Mouse (Mus musculus): ENCODE results near the gene Atp6v0d1. TPM values are rescaled to one million over a fixed set of nuclear protein-coding genes. Genes with fewer than 3 reads are reported as not detected.

Gene Atp6v0d1
- total and polyA plus RNA-seq, 3 experiments: 48.8 to 53.6 (median 51.0) TPM

DNA sequence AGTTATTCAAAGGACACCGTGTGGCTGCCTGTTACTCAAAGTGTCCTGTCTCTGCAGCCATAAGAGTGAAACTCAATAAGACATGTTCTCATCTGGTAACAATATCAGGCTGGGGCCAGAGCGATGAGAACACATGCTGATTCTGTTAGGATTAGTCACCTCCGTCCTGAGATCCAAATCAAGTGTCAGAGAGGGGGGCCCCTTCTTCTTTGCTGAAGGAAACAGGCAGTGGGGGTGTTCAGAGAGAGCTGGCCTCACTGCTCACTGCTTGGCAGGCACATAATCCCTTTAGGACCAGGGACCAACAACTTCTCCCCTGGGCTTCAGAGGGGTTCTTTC is 81.8 kb downstream of the Atp6v0d1 start:
- TF ChIP-seq POLR2AphosphoS2 (IDR thresholded peaks at IDR 0.05; ENCODE audit: low read depth, low read length) (no peak), BHLHE40 (IDR thresholded peaks at IDR 0.05; ENCODE audit: low read depth, low read length) (no peak), ETS1 (conservative IDR thresholded peaks at IDR 0.05; ENCODE audit: low read depth, low read length) (no peak), E2F4 (IDR thresholded peaks at IDR 0.05; ENCODE audit: insufficient replicate concordance, low read depth, low read length) (no peak), ZC3H11A (IDR thresholded peaks at IDR 0.05; ENCODE audit: low read depth, low read length) (no peak), MAZ (IDR thresholded peaks at IDR 0.05; ENCODE audit: low read depth, low read length) (no peak), CHD1 (IDR thresholded peaks at IDR 0.05; ENCODE audit: low read depth, low read length) (no peak), UBTF (IDR thresholded peaks at IDR 0.05; ENCODE audit: low read depth, low read length) (no peak), NRF1 (IDR thresholded peaks at IDR 0.05; ENCODE audit: low read depth, low read length) (no peak), CHD2 (IDR thresholded peaks at IDR 0.05; ENCODE audit: low read length) (no peak), JUND (conservative IDR thresholded peaks at IDR 0.05; ENCODE audit: low read depth, low read length) (no peak), EP300 (IDR thresholded peaks at IDR 0.05; ENCODE audit: low read length) (no peak), NELFE (IDR thresholded peaks at IDR 0.05; ENCODE audit: low read depth, low read length) (no peak), PAX5 (IDR thresholded peaks at IDR 0.05; ENCODE audit: low read length) (no peak), POLR2A (IDR thresholded peaks at IDR 0.05; ENCODE audit: low read depth, low read length) (no peak), TBP (conservative IDR thresholded peaks at IDR 0.05; ENCODE audit: low read depth, low read length) (no peak), RCOR1 (conservative IDR thresholded peaks at IDR 0.05; ENCODE audit: low read depth, low read length) (no peak)
- DNase-seq (ENCODE audit: extremely low read depth): no peak
- no peak overlapping the region for H3K27ac ChIP-seq (ENCODE audit: insufficient read depth, low read depth)
- H3K4me1 ChIP-seq (ENCODE audit: control insufficient read depth in 1 of 2, insufficient read depth in 2 of 2): 0 out of 4 replicates have a peak, but pooled peaks cover 0 to 3% of the 10 kb centered on the region in 2 experiments
- in situ Hi-C loops (cut with MboI; ENCODE audit: low pct_ligation_motif_present, low pct_unique_long_range_greater_than_20kb, low sequenced_read_pairs): no loop called here
- dilution Hi-C loops (cut with MboI; ENCODE audit: extremely low pct_ligation_motif_present, extremely low pct_unique_long_range_greater_than_20kb, low sequenced_read_pairs): no loop called here
- H3K4me3 ChIP-seq (replicated peaks in 1 of 3; ENCODE audit: low read depth in 2 of 3, low read length in 2 of 3, poor library complexity in 1 of 3): no peak overlapping the region
- no peaks in the 10 kb centered on the region for H3K9me3 ChIP-seq (replicated peaks; ENCODE audit: low read length)
- peaks cover 0 to 12% of the 10 kb centered on the region in 2 experiments for H3K36me3 ChIP-seq (replicated peaks in 1 of 2; ENCODE audit: control insufficient read depth in 1 of 2, insufficient read depth in 1 of 2, low read length in 1 of 2)
- H3K79me2 ChIP-seq (replicated peaks; ENCODE audit: control insufficient read depth, extremely low read depth, insufficient read depth, poor library complexity, severe bottlenecking): no peaks in the 10 kb centered on the region
- H3K9ac ChIP-seq (ENCODE audit: insufficient read depth, low read depth): no peak overlapping the region
- no peak overlapping the region for H3K4me2 ChIP-seq (ENCODE audit: insufficient read depth, low read depth, poor library complexity, severe bottlenecking)
- H3K27me3 ChIP-seq (replicated peaks): no peaks in the 10 kb centered on the region

GRCm38 (mm10) chr8:105483212-105484029 is 82.4 kb downstream of the Atp6v0d1 start:
- Histone ChIP-seq H3K36me3 (replicated peaks in 1 of 2; ENCODE audit: control insufficient read depth in 1 of 2, insufficient read depth in 1 of 2, low read length in 1 of 2) (peaks cover 0 to 14% of the 10 kb centered on the region in 2 experiments), H3K9me3 (replicated peaks; ENCODE audit: low read length) (no peaks in the 10 kb centered on the region), H3K9ac (ENCODE audit: insufficient read depth, low read depth) (no peak overlapping the region), H3K4me3 (replicated peaks in 1 of 3; ENCODE audit: low read depth in 2 of 3, low read length in 2 of 3, poor library complexity in 1 of 3) (no peak overlapping the region), H3K4me2 (ENCODE audit: insufficient read depth, low read depth, poor library complexity, severe bottlenecking) (no peak overlapping the region), H3K79me2 (replicated peaks; ENCODE audit: control insufficient read depth, extremely low read depth, insufficient read depth, poor library complexity, severe bottlenecking) (no peaks in the 10 kb centered on the region), H3K4me1 (ENCODE audit: control insufficient read depth in 1 of 2, insufficient read depth in 2 of 2) (0 out of 4 replicates have a peak, but pooled peaks cover 0 to 3% of the 10 kb centered on the region in 2 experiments), H3K27me3 (replicated peaks) (no peaks in the 10 kb centered on the region), H3K27ac (ENCODE audit: insufficient read depth, low read depth) (no peak overlapping the region)
- peak; percentile 20 for DNase-seq (ENCODE audit: extremely low read depth)
- dilution Hi-C loops (cut with MboI; ENCODE audit: extremely low pct_ligation_motif_present, extremely low pct_unique_long_range_greater_than_20kb, low sequenced_read_pairs) (no loop called here), in situ Hi-C loops (cut with MboI; ENCODE audit: low pct_ligation_motif_present, low pct_unique_long_range_greater_than_20kb, low sequenced_read_pairs) (no loop called here)
- TF ChIP-seq TBP (conservative IDR thresholded peaks at IDR 0.05; ENCODE audit: low read depth, low read length) (no peak), UBTF (IDR thresholded peaks at IDR 0.05; ENCODE audit: low read depth, low read length) (no peak), ZC3H11A (IDR thresholded peaks at IDR 0.05; ENCODE audit: low read depth, low read length) (no peak), IRF4 (IDR thresholded peaks at IDR 0.05; ENCODE audit: low read depth, low read length) (no peak), ELF1 (IDR thresholded peaks at IDR 0.05; ENCODE audit: low read depth, low read length) (no peak), TCF12 (IDR thresholded peaks at IDR 0.05; ENCODE audit: low read depth, low read length) (no peak), HCFC1 (IDR thresholded peaks at IDR 0.05; ENCODE audit: low read depth, low read length) (no peak), RAD21 (IDR thresholded peaks at IDR 0.05; ENCODE audit: low read depth, low read length) (peak; percentile 27), GABPA (IDR thresholded peaks at IDR 0.05; ENCODE audit: insufficient replicate concordance, low read depth, low read length) (no peak), SMC3 (IDR thresholded peaks at IDR 0.05; ENCODE audit: low read depth, low read length) (0 out of 2 replicates have a peak, but pooled peaks have one; percentile 7), MXI1 (IDR thresholded peaks at IDR 0.05; ENCODE audit: low read depth, low read length) (no peak), PAX5 (IDR thresholded peaks at IDR 0.05; ENCODE audit: low read length) (no peak), CTCF (conservative IDR thresholded peaks at IDR 0.05 in 1 of 2, IDR thresholded peaks at IDR 0.05 in 1 of 2; ENCODE audit: low read depth in 2 of 2, low read length in 2 of 2) (peak in 1 of 2 experiments; percentile 62; a peak in 2 of 4 replicates), USF1 (IDR thresholded peaks at IDR 0.05; ENCODE audit: low read depth, low read length) (no peak), NELFE (IDR thresholded peaks at IDR 0.05; ENCODE audit: low read depth, low read length) (no peak), CHD2 (IDR thresholded peaks at IDR 0.05; ENCODE audit: low read length) (no peak), EP300 (IDR thresholded peaks at IDR 0.05; ENCODE audit: low read length) (no peak), MYC (IDR thresholded peaks at IDR 0.05; ENCODE audit: low read depth, low read length) (no peak), ETS1 (conservative IDR thresholded peaks at IDR 0.05; ENCODE audit: low read depth, low read length) (no peak), E2F4 (IDR thresholded peaks at IDR 0.05; ENCODE audit: insufficient replicate concordance, low read depth, low read length) (no peak), POLR2AphosphoS2 (IDR thresholded peaks at IDR 0.05; ENCODE audit: low read depth, low read length) (no peak)
